Mouse (Mus musculus) ovary, postnatal 14 days (tissue): Measurements from ENCODE around the gene Vipr2.

Source experiments
- DNase-seq: peaks from one replicate; pipeline ENCODE4 v3.0.0; 2022; ENCODE audit warnings: low spot score

The Vipr2 gene

DNA sequence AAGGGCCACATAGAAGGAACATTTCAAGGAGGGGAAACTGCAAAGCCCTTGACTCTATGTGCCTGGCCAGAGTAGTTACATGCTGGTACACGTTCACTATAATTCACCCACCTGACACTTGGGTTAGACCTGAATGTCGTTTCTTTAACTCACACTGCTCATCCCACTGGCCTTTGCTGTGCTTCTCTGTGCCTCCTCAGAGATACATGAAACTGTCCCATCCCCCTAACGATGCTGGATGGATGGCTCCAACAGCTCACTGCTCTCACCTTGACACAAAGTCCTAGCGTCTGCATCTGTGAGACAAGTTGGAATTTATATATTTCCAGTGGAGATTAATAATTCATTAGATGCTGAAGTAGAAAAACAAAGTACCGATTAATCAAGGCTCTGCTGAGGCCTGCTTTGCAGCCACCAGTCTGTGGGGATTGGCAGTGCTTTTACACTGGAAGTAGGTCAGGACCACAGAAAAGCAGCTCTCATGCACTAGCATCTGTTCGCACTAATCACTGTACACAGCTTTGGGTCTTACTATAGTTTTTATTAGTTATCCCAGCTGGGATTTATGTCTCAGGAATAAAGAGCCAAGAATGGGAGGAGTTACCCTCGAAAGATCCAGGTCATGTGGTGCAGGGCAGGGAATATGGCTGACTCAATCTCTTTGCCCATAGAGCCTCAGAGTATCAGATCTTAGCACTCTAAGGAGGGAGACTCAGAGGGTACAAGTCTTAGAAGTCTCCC lies 79.4 kb downstream of the Vipr2 start:
- no peak for DNase-seq

DNA sequence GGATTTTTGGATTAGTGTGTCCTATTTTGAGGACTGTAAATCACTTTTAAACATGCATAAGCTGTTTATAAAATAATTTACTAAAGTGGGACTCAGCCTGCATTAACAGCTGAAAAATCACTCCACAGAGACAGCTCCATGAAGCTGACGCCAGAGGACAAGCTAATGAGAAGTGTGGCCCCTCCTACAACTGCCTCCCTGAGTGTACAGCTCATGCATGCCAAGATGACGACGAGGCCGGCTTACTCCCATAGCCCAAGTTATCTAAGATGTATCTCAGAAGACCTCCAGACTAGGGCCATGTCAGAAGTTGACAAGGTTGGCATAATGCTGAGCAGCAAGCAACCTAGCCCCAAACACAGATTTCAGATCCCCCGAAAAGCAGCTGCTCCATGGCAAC lies 81.7 kb downstream of the Vipr2 start:
- DNase-seq: no peak

DNA sequence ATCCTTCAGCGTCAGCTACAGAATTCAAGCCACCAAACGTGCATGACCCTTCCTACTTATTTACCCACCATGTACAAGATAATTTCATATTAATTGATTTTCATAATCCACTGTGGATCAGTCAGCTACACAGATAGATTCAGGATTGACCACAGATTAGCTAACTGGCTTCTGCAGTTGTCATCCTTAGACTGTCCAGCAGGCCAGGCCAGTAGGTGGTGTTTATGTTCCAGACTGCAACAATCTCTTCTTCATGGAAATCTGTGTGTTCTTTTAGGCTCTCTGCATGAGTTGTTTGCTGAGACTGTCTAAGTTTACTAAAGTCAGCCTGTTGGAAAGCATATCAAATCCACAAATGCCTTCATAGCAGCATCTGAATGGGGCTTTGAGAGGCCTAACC lies 82.2 kb downstream of the Vipr2 start:
- DNase-seq: no peak

DNA sequence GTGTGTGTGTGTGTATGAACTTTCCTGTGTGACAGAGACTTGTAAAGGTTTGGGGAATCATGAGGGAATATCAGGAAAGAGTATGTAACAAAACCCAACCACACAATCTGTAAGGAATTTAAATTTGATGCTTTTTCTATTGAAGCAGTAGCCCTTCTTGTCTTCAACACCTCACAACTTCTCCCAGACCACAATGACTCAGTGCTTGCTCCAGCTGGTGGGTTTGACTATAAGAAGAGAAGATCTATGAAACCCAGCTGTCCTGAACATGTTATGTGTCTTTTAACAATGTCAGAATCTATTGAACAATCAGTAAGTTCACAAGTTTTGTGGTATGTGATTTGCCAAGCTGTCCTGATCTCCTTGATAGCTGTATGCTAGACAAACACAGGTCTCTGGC lies 87.8 kb downstream of the Vipr2 start:
- DNase-seq: no peak

DNA sequence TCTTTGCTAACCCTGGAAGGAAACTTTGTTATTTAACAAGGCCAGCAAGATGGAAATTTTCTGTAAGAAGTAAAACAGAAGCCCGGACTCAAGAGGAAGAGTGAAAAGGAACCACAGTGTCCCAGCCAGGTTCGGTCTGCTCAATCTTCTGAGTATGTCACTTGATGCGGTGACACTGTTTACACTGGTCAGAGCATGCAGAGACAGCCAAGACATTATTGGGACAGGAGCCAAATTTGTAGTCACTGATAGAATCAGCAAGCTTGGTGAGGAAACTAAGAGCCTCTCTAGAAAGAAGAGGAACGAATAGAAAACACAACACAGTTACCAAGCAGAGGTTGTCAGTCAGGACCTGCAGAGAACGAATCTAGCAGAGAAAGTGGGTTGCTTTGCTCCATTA lies 92.1 kb downstream of the Vipr2 start:
- DNase-seq: no peak

DNA sequence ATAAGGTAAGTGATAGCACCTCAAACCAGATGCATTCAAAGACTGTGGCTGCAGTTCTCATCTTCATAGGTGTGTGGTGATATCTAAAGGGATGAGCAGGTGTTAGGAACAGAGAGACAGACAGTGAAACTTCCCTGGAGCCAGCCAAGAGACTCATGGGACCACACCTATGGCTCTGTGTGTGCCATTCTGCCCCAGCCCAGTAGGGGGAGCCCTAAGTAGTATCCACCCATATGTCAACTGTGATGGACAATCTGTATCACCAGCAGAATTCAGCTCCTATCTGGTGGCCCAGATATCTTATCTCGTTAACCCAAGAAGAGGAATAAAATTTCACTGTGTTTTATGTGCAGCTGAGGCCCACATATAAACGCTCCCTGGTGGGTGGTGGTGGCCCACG lies 99.4 kb downstream of the Vipr2 start:
- no peak for DNase-seq

DNA sequence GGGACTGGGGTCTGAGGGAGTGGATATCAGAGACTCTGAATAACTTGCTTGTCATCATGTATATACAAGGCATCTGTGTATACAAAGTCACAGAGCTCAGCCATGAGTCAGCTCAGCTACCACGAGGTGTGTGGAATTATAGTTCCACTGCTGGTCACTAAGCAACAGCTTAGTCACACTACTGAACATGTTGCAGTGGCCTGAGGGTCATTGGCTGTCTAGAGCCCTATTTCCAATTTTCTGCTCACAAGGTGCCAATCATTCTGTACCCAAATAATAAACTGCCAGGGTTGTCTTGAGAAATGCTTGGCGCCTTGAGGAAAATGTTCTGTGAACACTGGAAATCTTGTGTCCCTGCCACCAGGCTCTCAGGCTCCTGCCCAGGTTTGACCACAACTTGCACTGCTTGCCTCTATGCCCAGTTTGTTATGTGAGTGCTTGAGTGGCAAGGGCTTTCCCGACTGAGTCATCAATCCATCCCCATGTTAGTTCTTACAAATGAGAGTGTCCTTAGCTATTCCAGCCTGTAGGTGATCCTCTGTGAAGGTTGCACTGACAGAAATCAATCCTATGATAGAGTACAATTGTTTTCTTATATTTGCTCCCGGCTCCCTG lies 104.0 kb downstream of the Vipr2 start:
- DNase-seq: no peak

DNA sequence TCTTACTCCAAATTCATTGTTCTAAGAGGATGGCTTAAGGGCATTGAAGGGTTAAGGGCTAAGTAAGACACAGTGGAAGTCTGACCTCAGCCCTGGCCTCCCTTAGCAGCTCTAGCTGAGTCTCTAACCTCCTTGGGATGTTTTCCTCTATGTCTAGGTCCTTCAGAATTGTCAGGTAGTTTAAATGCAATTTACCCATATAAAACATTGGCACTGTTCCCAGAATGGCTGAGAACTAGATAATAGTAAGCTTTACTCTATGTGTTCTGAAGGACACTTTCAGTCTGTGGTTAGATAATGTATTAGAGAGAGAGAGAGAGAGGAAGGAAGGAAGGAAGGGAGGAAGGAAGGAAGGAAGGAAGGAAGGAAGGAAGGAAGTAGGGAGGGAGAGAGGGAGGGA lies 104.8 kb downstream of the Vipr2 start:
- no peak for DNase-seq

DNA sequence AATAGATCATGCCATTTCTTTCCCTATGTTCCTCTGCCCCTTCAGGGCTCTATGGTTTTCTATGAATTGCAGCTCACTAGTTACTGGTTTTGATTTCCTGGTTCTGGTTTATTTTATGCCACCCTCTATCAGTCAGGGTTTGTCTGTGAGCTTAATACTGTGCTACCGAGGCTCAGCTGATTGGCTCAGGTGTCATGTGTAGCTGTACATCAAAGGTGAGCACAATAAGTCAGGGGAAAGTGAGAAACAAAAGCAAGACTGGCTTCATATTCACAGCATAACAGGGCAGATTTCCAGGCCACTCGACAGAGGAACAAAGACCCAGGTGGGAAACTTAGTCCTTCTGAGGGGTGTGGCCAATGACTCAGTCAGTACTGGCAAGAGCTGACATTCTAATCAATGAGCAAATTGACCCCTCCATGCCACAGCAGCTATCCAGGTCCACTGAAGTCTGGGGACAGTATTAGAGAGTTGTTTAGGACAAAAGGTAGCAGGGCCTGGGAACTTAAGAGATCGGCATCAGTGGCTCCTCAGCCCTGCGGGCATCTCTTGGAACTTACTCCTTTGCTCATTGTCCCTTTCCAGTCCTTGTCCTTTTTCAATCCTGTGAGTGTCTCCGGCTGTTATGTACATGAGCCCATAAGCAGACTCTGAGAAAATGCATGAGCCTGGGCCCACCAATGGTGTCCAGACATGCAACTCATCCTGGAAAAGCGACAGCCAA lies 105.8 kb downstream of the Vipr2 start:
- DNase-seq: no peak

DNA sequence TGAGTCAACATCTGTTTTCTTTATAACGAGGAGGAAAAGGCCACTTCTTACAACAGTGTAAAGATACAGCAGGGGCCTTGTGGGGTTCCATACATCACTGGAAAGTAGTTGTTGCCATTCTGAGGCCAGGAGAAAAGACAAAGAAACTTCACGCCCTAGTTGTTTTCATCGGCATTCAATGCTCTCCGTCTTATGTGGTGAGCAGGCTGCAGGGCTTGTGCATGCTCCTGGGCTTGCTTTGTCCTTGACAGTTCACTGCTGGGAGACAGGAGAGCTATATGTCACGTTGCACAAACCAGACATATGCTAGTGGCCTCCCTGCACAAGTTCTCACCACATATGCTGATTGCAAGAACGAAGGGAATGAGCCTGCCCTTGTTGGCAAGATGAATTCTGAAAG lies 116.4 kb downstream of the Vipr2 start:
- no peak for DNase-seq

DNA sequence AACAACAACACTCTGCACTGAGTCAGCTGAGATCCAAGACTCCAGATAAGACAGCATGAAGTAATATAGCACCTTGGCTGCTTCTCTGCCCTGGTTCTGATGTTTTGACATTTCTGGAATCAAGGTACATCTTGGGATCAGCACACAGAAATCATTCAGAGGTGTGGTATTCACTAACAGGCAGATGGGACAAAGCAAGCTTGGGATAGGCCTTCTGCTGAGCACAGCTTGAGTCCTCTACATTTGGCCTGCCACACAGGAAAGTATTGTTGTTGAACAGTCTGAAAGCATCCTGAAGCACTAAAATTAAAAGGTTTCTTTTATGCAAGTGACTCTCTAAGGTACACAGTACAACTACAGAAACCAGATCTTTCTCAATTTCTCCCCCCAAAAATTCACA lies 117.1 kb downstream of the Vipr2 start:
- DNase-seq: no peak
